Mouse (Mus musculus) kidney, embryonic 15.5 days (tissue): ENCODE data around the gene Gm29289. TPM values are rescaled to one million over a fixed set of nuclear protein-coding genes. Genes with fewer than 3 reads are reported as not detected.
"Not testable (repeated sequence)": the region's sequence is repeated elsewhere in the genome, so short reads cannot be mapped to it uniquely, and the experiment has no call there.

ENCODE experiments used
- ATAC-seq: fragments of 200-750 bp; cut with Nextera tagmentation; replicated peaks from 2 replicates; pipeline ENCODE4 v1.8.0; 2017; ENCODE audit warnings: moderate TSS enrichment; ENCODE audit not compliant: low FRiP score
- H3K27ac ChIP-seq: fragments of 300-500 bp; sonication (generic); 2 replicates; pipeline ENCODE4 v1.5.1; 2015; ENCODE audit warnings: mild to moderate bottlenecking, inconsistent platforms
- H3K27me3 ChIP-seq: fragments of 300-500 bp; sonication (generic); 2 replicates; pipeline ENCODE4 v1.6.1; 2015; ENCODE audit warnings: inconsistent platforms
- H3K36me3 ChIP-seq: fragments of 300-500 bp; sonication (generic); 2 replicates; pipeline ENCODE4 v1.6.1; 2015; ENCODE audit warnings: inconsistent platforms
- H3K4me1 ChIP-seq: fragments of 300-500 bp; sonication (generic); 2 replicates; pipeline ENCODE4 v1.6.1; 2015; ENCODE audit warnings: inconsistent platforms
- H3K4me2 ChIP-seq: fragments of 300-500 bp; sonication (generic); 2 replicates; pipeline ENCODE4 v1.6.1; 2015; ENCODE audit warnings: moderate library complexity, mild to moderate bottlenecking, inconsistent platforms
- H3K4me3 ChIP-seq: fragments of 300-500 bp; sonication (generic); replicated peaks from 2 replicates; pipeline ENCODE4 v1.5.1; 2015; ENCODE audit warnings: mild to moderate bottlenecking, inconsistent platforms
- H3K9ac ChIP-seq: fragments of 300-500 bp; sonication (generic); 2 replicates; pipeline ENCODE4 v1.6.1; 2015; ENCODE audit warnings: mild to moderate bottlenecking, inconsistent platforms
- H3K9me3 ChIP-seq: fragments of 300-500 bp; sonication (generic); replicated peaks from 2 replicates; pipeline ENCODE4 v1.6.1; 2016; ENCODE audit warnings: inconsistent platforms
- WGBS: fragments of 180-500 bp; shearing (Covaris S2); methylation state at CpG from one replicate; pipeline ENCODE4 v1.1.7; 2015; ENCODE audit warnings: mixed read lengths; 5-methylcytosine and 5-hydroxymethylcytosine counted together
- polyA plus RNA-seq: library from polyadenylated mRNA; unstranded; fragments of >200 nt; fragmentation: Nextera tagmentation; extraction: Ambion mirVana; gene quantifications from 2 replicates; pipeline ENCODE4 v1.2.1, GENCODE M21; 2015

Gm29289 gene
- not detected in 2 replicates for polyA plus RNA-seq

DNA sequence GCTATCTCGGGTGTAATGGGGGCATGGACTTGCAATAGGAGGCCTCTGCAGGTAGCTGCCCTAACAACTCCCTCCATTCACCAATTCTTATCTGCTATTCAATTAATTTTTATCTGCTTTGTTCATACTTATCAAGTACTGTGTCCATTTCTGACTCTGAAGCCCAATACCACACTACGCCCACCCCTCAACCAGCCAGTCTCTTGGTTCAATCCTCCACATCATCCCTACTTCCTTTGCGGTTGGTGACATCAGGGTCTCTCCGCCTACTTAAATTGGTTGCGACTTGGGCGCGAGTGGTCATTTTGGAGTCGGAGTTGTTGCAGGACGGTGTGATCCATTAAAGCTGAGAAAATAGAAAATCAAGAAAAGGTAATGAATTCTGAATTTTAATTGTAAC is at the start of gene Gm29289:
Gene Gm29289, plus strand, starts transcription at position 301 of the 400 bp plus-strand sequence.
- no CpG with 5 or more reads among the region's 9 CpGs for WGBS
- not testable (repeated sequence) for H3K4me1 ChIP-seq, H3K9me3 ChIP-seq, H3K27me3 ChIP-seq, H3K4me2 ChIP-seq, H3K27ac ChIP-seq, H3K4me3 ChIP-seq, ATAC-seq, H3K36me3 ChIP-seq, H3K9ac ChIP-seq

GRCm38 (mm10) chrY:2900689-2901088 is 31.7 kb upstream of the Gm29289 start, which contains the start of gene Gm10352:
Gm10352 (plus strand) TSS chrY:2900989.
- not testable (repeated sequence) for H3K27me3 ChIP-seq, H3K36me3 ChIP-seq, H3K4me2 ChIP-seq, H3K9me3 ChIP-seq, H3K27ac ChIP-seq, H3K4me1 ChIP-seq, H3K4me3 ChIP-seq, ATAC-seq, H3K9ac ChIP-seq
- no CpG with 5 or more reads among the region's 9 CpGs for WGBS

Other genes with a start within 250 kb of the Gm29289 start
- gene H2al2b, start 211.9 kb upstream of the Gm29289 start, polyA plus RNA-seq: not detected in 2 replicates
- gene Gm4064, start 136.4 kb upstream of the Gm29289 start, polyA plus RNA-seq: not detected in 2 replicates
- not detected in 2 replicates for gene Rbmy, start 101.9 kb upstream of the Gm29289 start, polyA plus RNA-seq
- gene Gm10256, start 101.9 kb upstream of the Gm29289 start, polyA plus RNA-seq: not detected in 2 replicates
- 0.13 and 0.18 TPM in 2 replicates for gene Gm10352, start 31.6 kb upstream of the Gm29289 start, polyA plus RNA-seq